In genomic region chr1:180919686-180920085, GRCm38 (mm10) we compare ENCODE assay signal across 10 mouse cellular contexts. TPM values are rescaled to one million over a fixed set of nuclear protein-coding genes. Genes with fewer than 3 reads are reported as not detected.
DNase-seq lines count a peak whose midpoint lies in the region; ATAC-seq and TF ChIP-seq lines count a peak whose summit lies in the region.
"Had no signal": no experiment of that assay in that cellular context is flagged by ENCODE, and none has a peak within 500 bp of the region (broad histone marks: within the 10 kb centered on the region; RNA-seq: fewer than 3 reads in every experiment).

No protein-coding gene starts in this region.

- TF ChIP-seq RAD21 in CH12.LX (IDR thresholded peaks at IDR 0.05; ENCODE audit: low read depth, low read length): peak; percentile 43

- H3K36me3 ChIP-seq in heart, postnatal 0 days (replicated peaks; ENCODE audit: control insufficient read depth, insufficient read depth, low read length): no peaks in the 10 kb centered on the region
- no peaks in the 10 kb centered on the region for H3K36me3 ChIP-seq in CH12.LX (replicated peaks in 1 of 2; ENCODE audit: control insufficient read depth in 1 of 2, insufficient read depth in 1 of 2, low read length in 1 of 2)
- H3K36me3 ChIP-seq in liver, postnatal 0 days (replicated peaks; ENCODE audit: insufficient read depth, low read length): no peaks in the 10 kb centered on the region
- H3K36me3 ChIP-seq: lung, embryonic 15.5 days had no signal

- H3K9ac ChIP-seq in heart, postnatal 0 days (replicated peaks; ENCODE audit: low read depth, low read length): no peak overlapping the region
- no peak overlapping the region for H3K9ac ChIP-seq in CH12.LX (ENCODE audit: insufficient read depth, low read depth)
- no peak overlapping the region for H3K9ac ChIP-seq in liver, postnatal 0 days (replicated peaks)
- H3K9ac ChIP-seq: lung, embryonic 15.5 days had no signal

- WGBS in heart, postnatal 0 days: 30% methylated on average over 8 of the region's 8 CpGs
- 55% methylated on average over 8 of the region's 8 CpGs for WGBS in bone marrow, adult 2 months
- WGBS in liver, postnatal 0 days (ENCODE audit: insufficient replicate concordance): 45% methylated on average over 8 of the region's 8 CpGs

- no peak for TF ChIP-seq EP300 in heart, postnatal 0 days (IDR thresholded peaks at IDR 0.05; ENCODE audit: low read depth)
- TF ChIP-seq EP300 in CH12.LX (IDR thresholded peaks at IDR 0.05; ENCODE audit: low read length): no peak
- TF ChIP-seq EP300 in liver, postnatal 0 days (IDR thresholded peaks at IDR 0.05; ENCODE audit: low read depth): no peak

- no peak for DNase-seq in heart, postnatal 0 days (ENCODE audit: low spot score)
- DNase-seq in heart, adult 9 months (ENCODE audit: low spot score in 2 of 2): no peak
- no peak for DNase-seq in CH12.LX (ENCODE audit: extremely low read depth)
- DNase-seq in liver, postnatal 0 days: peak; percentile 73
- no peak for DNase-seq in left cerebral cortex, postnatal 36 days (ENCODE audit: low spot score in 2 of 2)
- no peak for DNase-seq in frontal cortex, adult 2 months (ENCODE audit: extremely low spot score in 1 of 2, low spot score in 1 of 2)
- DNase-seq in urinary bladder, adult 2 months (ENCODE audit: low spot score): no peak
- DNase-seq: gastrocnemius, postnatal 10 days had no signal

- TF ChIP-seq CTCF in heart, postnatal 0 days (IDR thresholded peaks at IDR 0.05; ENCODE audit: low read depth): peak; percentile 29
- peak; percentile 65 to 74 for TF ChIP-seq CTCF in CH12.LX (conservative IDR thresholded peaks at IDR 0.05 in 1 of 2, IDR thresholded peaks at IDR 0.05 in 1 of 2; ENCODE audit: low read depth in 2 of 2, low read length in 2 of 2)
- peak; percentile 80 for TF ChIP-seq CTCF in bone marrow, adult 2 months (IDR thresholded peaks at IDR 0.05; ENCODE audit: control insufficient read depth, insufficient read depth, low read length)
- TF ChIP-seq CTCF in liver, postnatal 0 days (IDR thresholded peaks at IDR 0.05; ENCODE audit: low read depth): peak; percentile 87

- in situ Hi-C loops in CH12.LX (cut with MboI; ENCODE audit: low pct_ligation_motif_present, low pct_unique_long_range_greater_than_20kb, low sequenced_read_pairs): loop anchor here (5.0 kb wide), 1 partner anchor 53 kb away; no protein-coding TSS in a partner anchor

- intact Hi-C loops in left cerebral cortex, postnatal 36 days (cut with DNase I): loop anchor here (2.0 kb wide), 1 partner anchor 19 kb away; no protein-coding TSS in a partner anchor

- no peaks in the 10 kb centered on the region for H3K79me2 ChIP-seq in CH12.LX (replicated peaks; ENCODE audit: control insufficient read depth, extremely low read depth, insufficient read depth, poor library complexity, severe bottlenecking)

- H3K27ac ChIP-seq in heart, postnatal 0 days (ENCODE audit: low read depth): no peak overlapping the region
- H3K27ac ChIP-seq in CH12.LX (ENCODE audit: insufficient read depth, low read depth): no peak overlapping the region
- H3K27ac ChIP-seq in bone marrow, adult 2 months (ENCODE audit: control insufficient read depth, insufficient read depth, low read depth, low read length, poor library complexity): no peak overlapping the region
- H3K27ac ChIP-seq in liver, postnatal 0 days (ENCODE audit: low read depth): no peak overlapping the region
- H3K27ac ChIP-seq: lung, embryonic 15.5 days had no signal

- no peak overlapping the region for H3K4me2 ChIP-seq in heart, postnatal 0 days (ENCODE audit: low read depth, low read length)
- no peak overlapping the region for H3K4me2 ChIP-seq in CH12.LX (ENCODE audit: insufficient read depth, low read depth, poor library complexity, severe bottlenecking)
- no peak overlapping the region for H3K4me2 ChIP-seq in liver, postnatal 0 days (ENCODE audit: low read depth, low read length)
- H3K4me2 ChIP-seq: lung, embryonic 15.5 days had no signal

- dilution Hi-C loops in CH12.LX (cut with MboI; ENCODE audit: extremely low pct_ligation_motif_present, extremely low pct_unique_long_range_greater_than_20kb, low sequenced_read_pairs): no loop called here

- H3K9me3 ChIP-seq in heart, postnatal 0 days (replicated peaks; ENCODE audit: control insufficient read depth, low read length): no peaks in the 10 kb centered on the region
- no peaks in the 10 kb centered on the region for H3K9me3 ChIP-seq in CH12.LX (replicated peaks; ENCODE audit: low read length)
- no peaks in the 10 kb centered on the region for H3K9me3 ChIP-seq in liver, postnatal 0 days (ENCODE audit: low read length)
- H3K9me3 ChIP-seq: lung, embryonic 15.5 days had no signal

- ATAC-seq in heart, postnatal 0 days (ENCODE audit: insufficient read depth, low read depth): peak; percentile 33; the same call in 1 of the 2 replicates
- ATAC-seq in liver, postnatal 0 days: peak; percentile 60; the same call in 1 of the 2 replicates

- no peaks in the 10 kb centered on the region for H3K27me3 ChIP-seq in heart, postnatal 0 days (ENCODE audit: control insufficient read depth, insufficient read depth, low read length)
- no peaks in the 10 kb centered on the region for H3K27me3 ChIP-seq in CH12.LX (replicated peaks)
- no peaks in the 10 kb centered on the region for H3K27me3 ChIP-seq in liver, postnatal 0 days (ENCODE audit: insufficient read depth, low read length)
- H3K27me3 ChIP-seq: lung, embryonic 15.5 days had no signal

- H3K4me1 ChIP-seq in heart, postnatal 0 days (ENCODE audit: control insufficient read depth, insufficient read depth): no peaks in the 10 kb centered on the region
- H3K4me1 ChIP-seq in CH12.LX (ENCODE audit: control insufficient read depth in 1 of 2, insufficient read depth in 2 of 2): peaks cover 14 to 29% of the 10 kb centered on the region in 2 experiments
- H3K4me1 ChIP-seq in bone marrow, adult 2 months (ENCODE audit: control insufficient read depth, insufficient read depth, low read length): peaks cover 2% of the 10 kb centered on the region
- H3K4me1 ChIP-seq in liver, postnatal 0 days (ENCODE audit: insufficient read depth): no peaks in the 10 kb centered on the region
- H3K4me1 ChIP-seq: lung, embryonic 15.5 days had no signal

- no peak overlapping the region for H3K4me3 ChIP-seq in heart, postnatal 0 days (ENCODE audit: low read depth, low read length)
- no peak overlapping the region for H3K4me3 ChIP-seq in CH12.LX (replicated peaks in 1 of 3; ENCODE audit: low read depth in 2 of 3, low read length in 2 of 3, poor library complexity in 1 of 3)
- H3K4me3 ChIP-seq in bone marrow, adult 2 months (replicated peaks; ENCODE audit: control insufficient read depth, low read depth, low read length): no peak overlapping the region
- H3K4me3 ChIP-seq in liver, postnatal 0 days (ENCODE audit: low read depth, low read length): no peak overlapping the region
- H3K4me3 ChIP-seq: lung, embryonic 15.5 days had no signal

- no peak for TF ChIP-seq POLR2A in CH12.LX (IDR thresholded peaks at IDR 0.05; ENCODE audit: low read depth, low read length)
- no peak for TF ChIP-seq POLR2A in bone marrow, adult 2 months (IDR thresholded peaks at IDR 0.05; ENCODE audit: borderline replicate concordance, control insufficient read depth, low read depth, low read length)

RNA-seq across cellular contexts. Expression of gene Lefty1, which starts 15.1 kb away (rescaled TPM):
- 1.2 and 1.3 TPM in 2 replicates for total RNA-seq in heart, postnatal 0 days (2014; rRNA removed; ENCODE audit: low replicate concordance)
- 1.6 and 1.7 TPM in 2 replicates for polyA plus RNA-seq in heart, postnatal 0 days (2015; fragmentation: Nextera tagmentation; extraction: Ambion mirVana)
- total RNA-seq in CH12.LX (2012; rRNA removed) (0.17 TPM in 1 of 2 replicates, not detected in the other), CH12.LX (2014; rRNA removed) (0.14 TPM in 1 of 2 replicates, not detected in the other)
- polyA plus RNA-seq in CH12.LX (2012; ENCODE audit: insufficient read length, low read depth): 0.15 TPM in 1 of 2 replicates, not detected in the other
- 2.6 TPM in 2 replicates for polyA plus RNA-seq in bone marrow, adult 2 months (2011; ENCODE audit: insufficient read depth, insufficient read length, low replicate concordance, missing spikeins)
- polyA plus RNA-seq in liver, postnatal 0 days (2015; fragmentation: Nextera tagmentation; extraction: Ambion mirVana): 1.6 and 2.2 TPM in 2 replicates
- total RNA-seq in left cerebral cortex, postnatal 36 days (2021): under 1 TPM in 1 of 2 experiments, not detected in 1; 0.20 TPM
- 1.8 and 4.3 TPM in 2 replicates for polyA plus RNA-seq in frontal cortex, adult 2 months (2012; rRNA removed)
- polyA plus RNA-seq in urinary bladder, adult 2 months (2012; rRNA removed): 27.3 and 32.8 TPM in 2 replicates

RNA-seq across cellular contexts. Expression of gene Pycr2, which starts 15.6 kb away (rescaled TPM):
- total RNA-seq in heart, postnatal 0 days (2014; rRNA removed; ENCODE audit: low replicate concordance): 33.0 and 36.4 TPM in 2 replicates
- 34.1 and 35.5 TPM in 2 replicates for polyA plus RNA-seq in heart, postnatal 0 days (2015; fragmentation: Nextera tagmentation; extraction: Ambion mirVana)
- total RNA-seq in CH12.LX (2012; rRNA removed) (131 and 158 TPM in 2 replicates), CH12.LX (2014; rRNA removed) (119 and 133 TPM in 2 replicates)
- 73.0 and 82.3 TPM in 2 replicates for polyA plus RNA-seq in CH12.LX (2012; ENCODE audit: insufficient read length, low read depth)
- 32.3 and 48.1 TPM in 2 replicates for polyA plus RNA-seq in bone marrow, adult 2 months (2011; ENCODE audit: insufficient read depth, insufficient read length, low replicate concordance, missing spikeins)
- polyA plus RNA-seq in liver, postnatal 0 days (2015; fragmentation: Nextera tagmentation; extraction: Ambion mirVana): 33.3 and 43.4 TPM in 2 replicates
- total RNA-seq in left cerebral cortex, postnatal 36 days (2021): 10 to 100 TPM; 26.0 to 27.3 TPM
- 35.6 and 39.2 TPM in 2 replicates for polyA plus RNA-seq in frontal cortex, adult 2 months (2012; rRNA removed)
- 34.1 and 46.5 TPM in 2 replicates for polyA plus RNA-seq in urinary bladder, adult 2 months (2012; rRNA removed)

RNA-seq across cellular contexts. Expression of gene Tmem63a, which starts 22.5 kb away (rescaled TPM):
- 17.2 and 30.5 TPM in 2 replicates for total RNA-seq in heart, postnatal 0 days (2014; rRNA removed; ENCODE audit: low replicate concordance)
- 8.5 and 9.6 TPM in 2 replicates for polyA plus RNA-seq in heart, postnatal 0 days (2015; fragmentation: Nextera tagmentation; extraction: Ambion mirVana)
- total RNA-seq in CH12.LX (2012; rRNA removed) (2.2 and 2.6 TPM in 2 replicates), CH12.LX (2014; rRNA removed) (0.89 and 1.1 TPM in 2 replicates)
- 3.0 TPM in 2 replicates for polyA plus RNA-seq in CH12.LX (2012; ENCODE audit: insufficient read length, low read depth)
- 20.7 and 32.8 TPM in 2 replicates for polyA plus RNA-seq in bone marrow, adult 2 months (2011; ENCODE audit: insufficient read depth, insufficient read length, low replicate concordance, missing spikeins)
- 6.3 and 7.4 TPM in 2 replicates for polyA plus RNA-seq in liver, postnatal 0 days (2015; fragmentation: Nextera tagmentation; extraction: Ambion mirVana)
- 10 to 100 TPM; 13.8 to 20.6 TPM for total RNA-seq in left cerebral cortex, postnatal 36 days (2021)
- polyA plus RNA-seq in frontal cortex, adult 2 months (2012; rRNA removed): 29.6 and 30.2 TPM in 2 replicates
- polyA plus RNA-seq in urinary bladder, adult 2 months (2012; rRNA removed): 72.8 and 80.0 TPM in 2 replicates

RNA-seq across cellular contexts. Expression of gene Lefty2, which starts 26.8 kb away (rescaled TPM):
- total RNA-seq in heart, postnatal 0 days (2014; rRNA removed; ENCODE audit: low replicate concordance): not detected in 2 replicates
- 0.05 and 0.07 TPM in 2 replicates for polyA plus RNA-seq in heart, postnatal 0 days (2015; fragmentation: Nextera tagmentation; extraction: Ambion mirVana)
- total RNA-seq in CH12.LX (2012; rRNA removed) (not detected in 2 replicates), CH12.LX (2014; rRNA removed) (not detected in 2 replicates)
- polyA plus RNA-seq in CH12.LX (2012; ENCODE audit: insufficient read length, low read depth): not detected in 2 replicates
- 1.4 TPM in 1 of 2 replicates, not detected in the other for polyA plus RNA-seq in bone marrow, adult 2 months (2011; ENCODE audit: insufficient read depth, insufficient read length, low replicate concordance, missing spikeins)
- polyA plus RNA-seq in liver, postnatal 0 days (2015; fragmentation: Nextera tagmentation; extraction: Ambion mirVana): not detected in 2 replicates
- total RNA-seq in left cerebral cortex, postnatal 36 days (2021): under 1 TPM; 0.69 to 0.77 TPM
- 0.69 and 1.8 TPM in 2 replicates for polyA plus RNA-seq in frontal cortex, adult 2 months (2012; rRNA removed)
- 0.29 and 0.44 TPM in 2 replicates for polyA plus RNA-seq in urinary bladder, adult 2 months (2012; rRNA removed)
- total RNA-seq: gastrocnemius, postnatal 10 days had no signal

Comparison
In these comparisons a context has a peak if more than half of its experiments do, and no peak if none do; other contexts are left out.
1. CTCF ChIP-seq: peak in every context shown above with its lines; median percentile 87 in liver, postnatal 0 days; 80 in bone marrow, adult 2 months; 70 in CH12.LX; 29 in heart, postnatal 0 days.